In genomic region chr2:168632543-168632942, GRCm38 (mm10) we compare ENCODE assay signal across 23 mouse cellular contexts. TPM values are rescaled to one million over a fixed set of nuclear protein-coding genes. Genes with fewer than 3 reads are reported as not detected.
DNase-seq lines count a peak whose midpoint lies in the region; ATAC-seq and TF ChIP-seq lines count a peak whose summit lies in the region.
"Had no signal": no experiment of that assay in that cellular context is flagged by ENCODE, and none has a peak within 500 bp of the region (broad histone marks: within the 10 kb centered on the region; RNA-seq: fewer than 3 reads in every experiment).

No protein-coding gene starts in this region.

- WGBS in heart, embryonic 13.5 days, result 61% methylated on average over 6 of the region's 6 CpGs
- WGBS in liver, embryonic 11.5 days, result 75% methylated on average over 6 of the region's 6 CpGs
- 72% methylated on average over 6 of the region's 6 CpGs for WGBS in limb, embryonic 10.5 days
- 93% methylated on average over 6 of the region's 6 CpGs for WGBS in thymus, adult 2 months

- peak; percentile 24 to 30 for DNase-seq in cerebellum, postnatal 36 days
- no peak for DNase-seq in cerebellum, postnatal 4 days (ENCODE audit: low spot score in 2 of 2)
- DNase-seq in heart, adult 8-10 months (ENCODE audit: low spot score), result no peak
- DNase-seq in liver, embryonic 11.5 days (ENCODE audit: low spot score), result no peak
- no peak for DNase-seq in liver
- DNase-seq in limb, embryonic 10.5 days (ENCODE audit: low spot score), result no peak
- DNase-seq in thymus, adult 2 months, result no peak
- DNase-seq: adrenal gland, postnatal 25 days; cerebellum, postnatal 10 days; gastrocnemius, postnatal 25 days; kidney, adult 11 months; kidney, postnatal 14 days; thymus, postnatal 4 days had no signal

- no peak for TF ChIP-seq POLR2A in thymus, adult 2 months (IDR thresholded peaks at IDR 0.05; ENCODE audit: control insufficient read depth, extremely low read depth, insufficient read depth, low read length, poor library complexity)

- ATAC-seq in heart, embryonic 13.5 days (ENCODE audit: extremely low read depth, insufficient number of reproducible peaks, low FRiP score, low TSS enrichment), result no peak
- no peak for ATAC-seq in liver, embryonic 11.5 days (replicated peaks; ENCODE audit: low FRiP score)
- ATAC-seq: CD4-positive, CD25-positive, alpha-beta regulatory T cell, adult 4 months; forebrain, embryonic 15.5 days; inflammation-experienced regulatory T-cells, adult 6 months had no signal

- H3K4me2 ChIP-seq in heart, embryonic 13.5 days, result no peak overlapping the region
- H3K4me2 ChIP-seq in liver, embryonic 11.5 days, result peak overlapping the region; percentile 48; the same call in 1 of the 2 replicates
- H3K4me2 ChIP-seq: forebrain, embryonic 15.5 days; hindbrain, embryonic 14.5 days; limb, embryonic 13.5 days; lung, embryonic 15.5 days had no signal

- peaks cover 76% of the 10 kb centered on the region for H3K27me3 ChIP-seq in heart, embryonic 13.5 days (replicated peaks)
- H3K27me3 ChIP-seq in liver, embryonic 11.5 days (replicated peaks; ENCODE audit: control insufficient read depth, insufficient read depth, low read length), result peaks cover 26% of the 10 kb centered on the region
- peaks cover 40% of the 10 kb centered on the region for H3K27me3 ChIP-seq in limb, embryonic 10.5 days (ENCODE audit: low read depth, poor library complexity, severe bottlenecking)
- no peaks in the 10 kb centered on the region for H3K27me3 ChIP-seq in thymus, adult 2 months (ENCODE audit: control insufficient read depth, insufficient read depth, low read length)
- H3K27me3 ChIP-seq: forebrain, embryonic 15.5 days had no signal

- H3K4me1 ChIP-seq in heart, embryonic 13.5 days, result peaks cover 41% of the 10 kb centered on the region
- peaks cover 19% of the 10 kb centered on the region for H3K4me1 ChIP-seq in liver, embryonic 11.5 days (replicated peaks; ENCODE audit: control insufficient read depth, insufficient read depth, low read length)
- H3K4me1 ChIP-seq in limb, embryonic 10.5 days, result peaks cover 69% of the 10 kb centered on the region
- no peaks in the 10 kb centered on the region for H3K4me1 ChIP-seq in thymus, adult 2 months (replicated peaks; ENCODE audit: control insufficient read depth, insufficient read depth, low read length)

- no peak for TF ChIP-seq CTCF in thymus, adult 2 months (IDR thresholded peaks at IDR 0.05; ENCODE audit: borderline replicate concordance, control insufficient read depth, extremely low read depth, insufficient read depth, low read length, poor library complexity)

- H3K4me3 ChIP-seq in heart, embryonic 13.5 days, result no peak overlapping the region
- H3K4me3 ChIP-seq in liver, embryonic 11.5 days (ENCODE audit: low read depth, low read length), result no peak overlapping the region
- no peak overlapping the region for H3K4me3 ChIP-seq in limb, embryonic 10.5 days
- no peak overlapping the region for H3K4me3 ChIP-seq in thymus, adult 2 months (ENCODE audit: control insufficient read depth, insufficient read depth, low read length)
- H3K4me3 ChIP-seq: forebrain, embryonic 15.5 days; left cerebral cortex, adult 2 months; limb, embryonic 13.5 days; liver, embryonic 15.5 days; lung, embryonic 15.5 days; midbrain, embryonic 10.5 days had no signal

- no peak overlapping the region for H3K9ac ChIP-seq in heart, embryonic 13.5 days
- H3K9ac ChIP-seq in liver, embryonic 11.5 days (ENCODE audit: low read depth, low read length), result no peak overlapping the region
- H3K9ac ChIP-seq: forebrain, embryonic 15.5 days; hindbrain, embryonic 14.5 days; limb, embryonic 13.5 days; liver, embryonic 15.5 days; lung, embryonic 15.5 days had no signal

- H3K27ac ChIP-seq in heart, embryonic 13.5 days (replicated peaks), result peak overlapping the region; percentile 62
- no peak overlapping the region for H3K27ac ChIP-seq in liver, embryonic 11.5 days (ENCODE audit: low read depth, low read length)
- H3K27ac ChIP-seq in limb, embryonic 10.5 days, result 0 out of 2 replicates have a peak overlapping the region, but pooled peaks have one; percentile 64
- H3K27ac ChIP-seq in thymus, adult 2 months (ENCODE audit: control insufficient read depth, insufficient read depth, low read length), result no peak overlapping the region
- H3K27ac ChIP-seq: forebrain, embryonic 15.5 days; hindbrain, embryonic 14.5 days; left cerebral cortex, adult 2 months; limb, embryonic 13.5 days; liver, embryonic 15.5 days; lung, embryonic 15.5 days had no signal

- no peaks in the 10 kb centered on the region; the same call in 1 of the 2 replicates for H3K36me3 ChIP-seq in heart, embryonic 13.5 days
- H3K36me3 ChIP-seq in liver, embryonic 11.5 days (ENCODE audit: control insufficient read depth, insufficient read depth, low read length), result no peaks in the 10 kb centered on the region
- no peaks in the 10 kb centered on the region for H3K36me3 ChIP-seq in limb, embryonic 10.5 days
- H3K36me3 ChIP-seq in thymus, adult 2 months (ENCODE audit: control insufficient read depth, insufficient read depth, low read length), result no peaks in the 10 kb centered on the region
- H3K36me3 ChIP-seq: liver, embryonic 15.5 days; lung, embryonic 15.5 days had no signal

- H3K9me3 ChIP-seq in heart, embryonic 13.5 days, result no peaks in the 10 kb centered on the region
- H3K9me3 ChIP-seq in liver, embryonic 11.5 days (ENCODE audit: control insufficient read depth, low read length), result no peaks in the 10 kb centered on the region
- no peaks in the 10 kb centered on the region for H3K9me3 ChIP-seq in limb, embryonic 10.5 days (replicated peaks)
- H3K9me3 ChIP-seq: forebrain, embryonic 15.5 days; limb, embryonic 13.5 days; liver, embryonic 15.5 days; lung, embryonic 15.5 days; midbrain, embryonic 10.5 days had no signal

RNA-seq across cellular contexts. Expression of gene Nfatc2, which starts 31.1 kb away (rescaled TPM):
- 9.3 and 10.1 TPM in 2 replicates for polyA plus RNA-seq in heart, embryonic 13.5 days (2015; fragmentation: Nextera tagmentation; extraction: Ambion mirVana)
- total RNA-seq in heart, adult 8-10 months (2022), result 10 to 100 TPM in 3 of 4 experiments, 1 to 10 TPM in 1; 9.8 to 19.2 (median 16.3) TPM
- 0.77 TPM in 2 replicates for polyA plus RNA-seq in liver, embryonic 11.5 days (2014; fragmentation: Nextera tagmentation; extraction: Ambion mirVana)
- polyA plus RNA-seq in limb, embryonic 10.5 days (2016; fragmentation: Nextera tagmentation; extraction: Ambion mirVana), result 1.0 and 3.2 TPM in 2 replicates
- 13.3 and 17.4 TPM in 2 replicates for polyA plus RNA-seq in thymus, adult 2 months (2012; rRNA removed)

Comparison
In these comparisons a context has a peak if more than half of its experiments do, and no peak if none do; other contexts are left out.
1. DNase-seq: peak in cerebellum, postnatal 36 days (2 of 2); none in cerebellum, postnatal 4 days (0 of 2), heart, adult 8-10 months (single experiment), liver, embryonic 11.5 days (single experiment), liver (single experiment), limb, embryonic 10.5 days (single experiment) and thymus, adult 2 months (single experiment).
2. H3K27ac ChIP-seq: peak in heart, embryonic 13.5 days (single experiment) and limb, embryonic 10.5 days (single experiment); none in liver, embryonic 11.5 days (single experiment) and thymus, adult 2 months (single experiment).